Mouse (Mus musculus) heart, adult 2 months (tissue): ENCODE data around the gene Mon1a. TPM values are rescaled to one million over a fixed set of nuclear protein-coding genes. Genes with fewer than 3 reads are reported as not detected.

Source experiments
- DNase-seq, 2 experiments: peaks; one replicate each; pipeline ENCODE4 v3.0.0; 2021
- H3K27ac ChIP-seq: fragments of 200-600 bp; 2 replicates; pipeline ENCODE4 v1.8.1; 2022
- H3K27me3 ChIP-seq: fragments of 200-500 bp; 2 replicates; pipeline ENCODE4 v1.6.1; 2012; ENCODE audit warnings: mild to moderate bottlenecking, low read length, inconsistent platforms, mixed read lengths; ENCODE audit not compliant: control insufficient read depth, insufficient read depth
- H3K36me3 ChIP-seq: fragments of 200-500 bp; 2 replicates; pipeline ENCODE4 v1.6.1; 2012; ENCODE audit warnings: low read length, inconsistent platforms; ENCODE audit not compliant: control insufficient read depth, insufficient read depth
- H3K4me1 ChIP-seq: fragments of 200-500 bp; 2 replicates; pipeline ENCODE4 v1.6.1; 2011; ENCODE audit warnings: low read length; ENCODE audit not compliant: control insufficient read depth, insufficient read depth
- H3K4me3 ChIP-seq: fragments of 200-600 bp; 2 replicates; pipeline ENCODE4 v1.8.1; 2022
- H3K79me2 ChIP-seq: fragments of 200-500 bp; replicated peaks from 2 replicates; pipeline ENCODE4 v1.6.1; 2012; ENCODE audit warnings: mild to moderate bottlenecking, inconsistent platforms, low read length, moderate library complexity, mixed read lengths; ENCODE audit not compliant: control insufficient read depth, insufficient read depth
- H3K9ac ChIP-seq: fragments of 200-500 bp; 2 replicates; pipeline ENCODE4 v1.6.1; 2012; ENCODE audit warnings: low read depth, mild to moderate bottlenecking, control low read depth, inconsistent platforms, low read length, mixed read lengths
- CTCF ChIP-seq: fragments of 200-600 bp; IDR thresholded peaks from 2 replicates; pipeline ENCODE4 v1.8.1; 2022; ENCODE audit warnings: antibody characterized with exemption, mild to moderate bottlenecking, moderate library complexity
- EP300 ChIP-seq: fragments of 200-500 bp; IDR thresholded peaks from 2 replicates; pipeline ENCODE4 v1.6.1; 2011; ENCODE audit warnings: low read depth, low read length, control low read depth; ENCODE audit not compliant: insufficient read depth
- POLR2A ChIP-seq: fragments of 200-500 bp; IDR thresholded peaks from 2 replicates; pipeline ENCODE4 v1.6.1; 2011; ENCODE audit warnings: mild to moderate bottlenecking, low read depth, low read length, control low read depth; ENCODE audit not compliant: insufficient read depth
- WGBS: fragments of 180-500 bp; shearing (Covaris S2); methylation state at CpG from one replicate; pipeline ENCODE4 v1.1.7; 2018; 5-methylcytosine and 5-hydroxymethylcytosine counted together
- intact Hi-C: fragments of 180-260 bp; cut with DNase I; formaldehyde crosslinking; loops from one replicate; pipeline ENCODE4 v1.15.1; 2025
- long read RNA-seq: library from polyadenylated mRNA; stranded (forward); transcript quantifications from one replicate; pipeline ENCODE4 v2.0.0, GENCODE M21; 2021
- polyA plus RNA-seq: library from polyadenylated mRNA; depleted of rRNA; stranded (reverse); fragments of >200 nt; gene quantifications from 2 replicates; pipeline ENCODE4 v1.2.3, GENCODE M21; 2012; rRNA removed
- total RNA-seq, 2 experiments: library from RNA; stranded (reverse); gene quantifications; 2 replicates each; pipeline ENCODE4 v1.2.3; 2021

The Mon1a gene
- total RNA-seq (10 to 100 TPM; 11.0 to 11.2 TPM), polyA plus RNA-seq (15.1 and 16.0 TPM in 2 replicates)
- long read RNA-seq, transcript Mon1a-201 (6 exons, 2,042 nt), result major isoform, 16 of 19 reads
- long read RNA-seq, partial matches to known transcripts, result 2 of 19 reads
- long read RNA-seq, other reads (novel, unspliced or antisense), result 1 of 19 reads

- Histone ChIP-seq H3K9ac (peak within 1 kb of the TSS; percentile 91), H3K27me3 (no peaks in the 10 kb centered on the region), H3K4me1 (peaks cover 2% of the 10 kb centered on the region), H3K4me3 (peak within 1 kb of the TSS; percentile 93), H3K79me2 (0 out of 2 replicates have a peak, but pooled peaks cover 2% of the 10 kb centered on the region), H3K27ac (peak within 1 kb of the TSS; percentile 83), H3K36me3 (no peaks in the 10 kb centered on the region)
- under 1% methylated on average over 28 of the region's 28 CpGs for WGBS
- DNase-seq, result peak; percentile 89 to 94
- TF ChIP-seq CTCF (no peak; the same call in 1 of the 2 replicates), POLR2A (peak; percentile 76), EP300 (no peak)
- intact Hi-C loops, result loop anchor here (1.0 kb wide), 1 partner anchor 16 kb away; no protein-coding TSS in a partner anchor
Measured at GRCm38 (mm10) chr9:107887804-107888266, at the start of gene Mon1a. TSS of gene Mon1a (plus strand) at chr9:107888151.

- DNase-seq, result no peak
- TF ChIP-seq CTCF (no peak), EP300 (no peak), POLR2A (no peak)
- intact Hi-C loops, result no loop called here
Measured at GRCm38 (mm10) chr9:107838869-107839268, 49.1 kb upstream of the Mon1a start.

DNA sequence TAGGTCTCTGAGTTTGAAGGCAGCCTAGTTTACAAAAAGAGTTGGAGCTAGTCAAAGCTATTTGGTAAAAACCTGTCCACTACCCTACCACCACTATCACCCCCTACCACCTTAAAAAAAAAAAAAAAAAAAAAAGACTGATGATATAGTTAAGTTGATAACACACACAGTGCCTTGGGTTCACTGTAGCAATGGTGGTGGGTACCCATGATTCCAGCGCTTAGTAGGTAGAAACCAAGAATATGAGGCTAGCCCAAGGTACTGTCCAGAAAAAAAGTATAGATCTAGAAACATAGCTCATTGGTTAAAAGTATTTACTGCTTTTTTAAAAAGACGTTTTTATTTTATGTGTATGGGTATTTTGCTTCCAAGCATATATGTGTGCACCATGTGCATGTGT is 45.2 kb upstream of the Mon1a start:
- DNase-seq, result no peak
- no peaks in the 10 kb centered on the region for H3K27me3 ChIP-seq
- TF ChIP-seq EP300, result no peak
- no peak for TF ChIP-seq POLR2A
- no peak for TF ChIP-seq CTCF
- no peak overlapping the region for H3K27ac ChIP-seq
- H3K4me3 ChIP-seq, result no peak overlapping the region
- intact Hi-C loops, result no loop called here
- no peak overlapping the region for H3K9ac ChIP-seq
- WGBS, result 97% methylated on average over 2 of the region's 2 CpGs
- no peaks in the 10 kb centered on the region for H3K4me1 ChIP-seq
- no peaks in the 10 kb centered on the region; the same call in none of the 2 replicates for H3K36me3 ChIP-seq
- no peaks in the 10 kb centered on the region for H3K79me2 ChIP-seq

More at GRCm38 (mm10) chr9:107838869-107839268, 49.1 kb upstream of the Mon1a start:
- H3K79me2 ChIP-seq, result no peaks in the 10 kb centered on the region
- H3K27me3 ChIP-seq, result no peaks in the 10 kb centered on the region
- H3K27ac ChIP-seq, result no peak overlapping the region
- H3K4me1 ChIP-seq, result no peaks in the 10 kb centered on the region
- no peak overlapping the region for H3K4me3 ChIP-seq
- WGBS, result 100% methylated on average over 1 of the region's 1 CpGs
- no peak overlapping the region for H3K9ac ChIP-seq
- no peaks in the 10 kb centered on the region for H3K36me3 ChIP-seq

GRCm38 (mm10) chr9:107848922-107849321 is 39.0 kb upstream of the Mon1a start:
- WGBS, result 95% methylated on average over 7 of the region's 7 CpGs
- no peaks in the 10 kb centered on the region for H3K4me1 ChIP-seq
- no peaks in the 10 kb centered on the region; the same call in none of the 2 replicates for H3K36me3 ChIP-seq
- no peak overlapping the region for H3K4me3 ChIP-seq
- no peaks in the 10 kb centered on the region for H3K27me3 ChIP-seq
- H3K27ac ChIP-seq, result no peak overlapping the region
- no peak overlapping the region for H3K9ac ChIP-seq
- H3K79me2 ChIP-seq, result no peaks in the 10 kb centered on the region; the same call in 1 of the 2 replicates
- no peak for DNase-seq
- intact Hi-C loops, result no loop called here
- TF ChIP-seq CTCF, result no peak
- TF ChIP-seq EP300, result no peak
- no peak for TF ChIP-seq POLR2A

DNA sequence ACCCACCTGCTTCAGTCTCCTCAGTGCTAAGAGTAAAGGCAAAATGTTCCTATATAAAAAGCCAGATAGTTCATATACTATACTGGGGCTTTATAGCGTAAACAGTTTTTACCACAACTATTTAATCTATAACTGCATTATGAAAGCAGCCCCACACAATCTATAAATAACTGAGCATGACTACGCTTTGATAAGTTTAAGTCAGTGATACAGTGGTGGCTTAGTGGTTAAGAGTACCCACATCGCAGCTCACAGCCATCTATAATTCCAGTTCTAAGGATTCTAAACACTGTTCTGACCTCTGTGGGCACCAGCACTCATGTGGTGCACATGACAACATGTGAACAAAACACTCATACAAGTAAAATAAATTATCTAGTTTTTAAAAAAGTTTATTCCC is 29.6 kb upstream of the Mon1a start:
- DNase-seq, result no peak
- Histone ChIP-seq H3K27ac (no peak overlapping the region), H3K79me2 (no peaks in the 10 kb centered on the region; the same call in 1 of the 2 replicates), H3K36me3 (peaks cover 12% of the 10 kb centered on the region), H3K27me3 (no peaks in the 10 kb centered on the region), H3K4me3 (no peak overlapping the region), H3K4me1 (no peaks in the 10 kb centered on the region), H3K9ac (no peak overlapping the region)
- intact Hi-C loops, result no loop called here
- TF ChIP-seq EP300 (no peak), CTCF (no peak), POLR2A (no peak)
- WGBS, result 71% methylated on average over 3 of the region's 3 CpGs

- H3K27ac ChIP-seq, result no peak overlapping the region
- no peak overlapping the region for H3K4me3 ChIP-seq
- peaks cover 3% of the 10 kb centered on the region; the same call in 1 of the 2 replicates for H3K36me3 ChIP-seq
- no peak for TF ChIP-seq POLR2A
- no peak for TF ChIP-seq EP300
- no peak for TF ChIP-seq CTCF
- H3K27me3 ChIP-seq, result no peaks in the 10 kb centered on the region
- H3K4me1 ChIP-seq, result no peaks in the 10 kb centered on the region; the same call in none of the 2 replicates
- intact Hi-C loops, result no loop called here
- 49% methylated on average over 1 of the region's 1 CpGs for WGBS
- DNase-seq, result no peak
- H3K79me2 ChIP-seq, result peaks cover 2% of the 10 kb centered on the region; the same call in 1 of the 2 replicates
- no peak overlapping the region for H3K9ac ChIP-seq
Measured at GRCm38 (mm10) chr9:107864493-107864892, 23.5 kb upstream of the Mon1a start.
